Mouse (Mus musculus) olfactory bulb, adult 2 months (tissue): ENCODE measurements around the gene Dse.

Experiments used
- CTCF ChIP-seq: fragments of 200-500 bp; IDR thresholded peaks from 2 replicates; pipeline ENCODE4 v1.5.1; 2012; ENCODE audit warnings: low read depth, mild to moderate bottlenecking, low read length, moderate library complexity; ENCODE audit not compliant: insufficient read depth
- POLR2A ChIP-seq: fragments of 200-500 bp; IDR thresholded peaks from 2 replicates; pipeline ENCODE4 v1.6.1; 2012; ENCODE audit warnings: mild to moderate bottlenecking, low read depth, low read length, moderate library complexity; ENCODE audit not compliant: insufficient read depth

- TF ChIP-seq CTCF (no peak), POLR2A (no peak)
Observed at GRCm38 (mm10) chr10:34127392-34128378, 79.8 kb downstream of the Dse start, which contains the start of gene Calhm6.
